Mouse (Mus musculus) adrenal gland, postnatal 25 days (tissue): ENCODE measurements around the gene Vdr. TPM values are rescaled to one million over a fixed set of nuclear protein-coding genes. Genes with fewer than 3 reads are reported as not detected.

Experiments used
- DNase-seq: peaks from one replicate; pipeline ENCODE4 v3.0.0; 2021; ENCODE audit warnings: mixed read lengths
- total RNA-seq: library from RNA; stranded (reverse); gene quantifications from 2 replicates; pipeline ENCODE4 v1.2.3, GENCODE M21; 2021

Vdr gene
- total RNA-seq, 1 experiment from 2014 or later, result 8.0 TPM

- DNase-seq, result no peak
These were observed 101.2 kb downstream of the Vdr start for GRCm38 (mm10) chr15:97809206-97809605.

DNA sequence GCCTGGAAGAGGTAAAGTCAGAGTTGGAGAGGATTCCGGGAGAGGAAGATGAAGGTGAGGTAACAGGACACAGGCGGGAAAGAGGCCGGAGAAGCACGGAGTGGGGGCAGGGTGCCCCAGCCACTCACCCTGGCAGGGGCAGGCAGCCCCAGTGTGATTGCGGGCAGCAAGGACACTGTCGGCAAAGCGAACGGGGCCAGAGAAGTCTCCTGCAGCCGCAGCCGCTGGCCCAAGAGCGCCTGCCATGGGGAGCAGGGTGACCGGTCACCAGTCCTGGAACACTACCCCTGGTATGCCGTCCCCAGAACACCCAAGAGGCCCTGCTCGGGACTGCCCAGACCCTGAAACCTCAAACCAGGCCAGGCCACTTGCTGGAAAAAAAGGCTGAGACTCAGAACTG, 101.9 kb downstream of the Vdr start:
- DNase-seq, result no peak

- DNase-seq, result no peak
These were observed 102.6 kb downstream of the Vdr start for GRCm38 (mm10) chr15:97807867-97808266.

Other genes with a start within 250 kb of the Vdr start
- gene Rpap3, start 204.8 kb downstream of the Vdr start, total RNA-seq, result 20.1 and 25.4 TPM in 2 replicates
- gene Endou, start 179.3 kb downstream of the Vdr start, total RNA-seq, result 0.71 and 0.82 TPM in 2 replicates
- 16.9 and 26.0 TPM in 2 replicates for gene Rapgef3, start 142.7 kb downstream of the Vdr start, total RNA-seq
- 92.4 and 108 TPM in 2 replicates for gene Slc48a1, start 132.1 kb downstream of the Vdr start, total RNA-seq
- 93.1 and 109 TPM in 2 replicates for gene Hdac7, start 66.1 kb downstream of the Vdr start, total RNA-seq
- 43.9 and 68.2 TPM in 2 replicates for gene Tmem106c, start 53.6 kb upstream of the Vdr start, total RNA-seq
- gene Col2a1, start 94.1 kb upstream of the Vdr start, total RNA-seq, result not detected in 2 replicates
- gene Pfkm, start 182.0 kb upstream of the Vdr start, total RNA-seq, result 47.7 and 82.8 TPM in 2 replicates
- gene Senp1, start 183.1 kb upstream of the Vdr start, total RNA-seq, result 19.8 and 20.8 TPM in 2 replicates